Mouse (Mus musculus): ENCODE measurements around the gene Aspscr1. TPM values are rescaled to one million over a fixed set of nuclear protein-coding genes. Genes with fewer than 3 reads are reported as not detected.
A peak's percentile ranks its signal among the peaks of the same experiment; 100 is the strongest.

Gene Aspscr1
- polyA plus RNA-seq, 1 experiment from 2014 or later = 151 TPM

GRCm38 (mm10) chr11:120712771-120713568 is 40.2 kb downstream of the Aspscr1 start:
- Histone ChIP-seq H3K4me1 (peaks cover 57% of the 10 kb centered on the region), H3K36me3 (replicated peaks) (peaks cover 63% of the 10 kb centered on the region), H3K27ac (replicated peaks) (peak overlapping the region; percentile 82), H3K27me3 (replicated peaks; ENCODE audit: low read depth, poor library complexity, severe bottlenecking) (no peaks in the 10 kb centered on the region), H3K9me3 (no peaks in the 10 kb centered on the region), H3K4me3 (peak overlapping the region; percentile 76)
- DNase-seq (ENCODE audit: low spot score) = peak; percentile 85
- 1% methylated on average over 38 of the region's 38 CpGs for WGBS

GRCm38 (mm10) chr11:120713580-120714518 is 41.1 kb downstream of the Aspscr1 start, which contains the start of the genes Cenpx and Lrrc45:
Gene Cenpx, minus strand, starts transcription at chr11:120713738.
Gene Lrrc45, plus strand, starts transcription at chr11:120713925.
- Histone ChIP-seq H3K4me1 (peaks cover 48% of the 10 kb centered on the region), H3K9me3 (no peaks in the 10 kb centered on the region), H3K4me3 (peak within 1 kb of the TSS; percentile 76), H3K27ac (replicated peaks) (peak within 1 kb of the TSS; percentile 82), H3K36me3 (replicated peaks) (peaks cover 64% of the 10 kb centered on the region), H3K27me3 (replicated peaks; ENCODE audit: low read depth, poor library complexity, severe bottlenecking) (no peaks in the 10 kb centered on the region)
- peak; percentile 97 for DNase-seq (ENCODE audit: low spot score)
- 2% methylated on average over 53 of the region's 53 CpGs for WGBS

- peak overlapping the region; percentile 82 for H3K27ac ChIP-seq (replicated peaks)
- no peaks in the 10 kb centered on the region for H3K9me3 ChIP-seq
- 61% methylated on average over 10 of the region's 10 CpGs for WGBS
- H3K4me1 ChIP-seq = peaks cover 41% of the 10 kb centered on the region
- peaks cover 64% of the 10 kb centered on the region for H3K36me3 ChIP-seq (replicated peaks)
- H3K4me3 ChIP-seq = peak overlapping the region; percentile 76
- H3K27me3 ChIP-seq (replicated peaks; ENCODE audit: low read depth, poor library complexity, severe bottlenecking) = no peaks in the 10 kb centered on the region
- DNase-seq (ENCODE audit: low spot score) = no peak
Observed at GRCm38 (mm10) chr11:120714546-120714945, 41.8 kb downstream of the Aspscr1 start.

- 0 out of 2 replicates have a peak, but pooled peaks cover 4% of the 10 kb centered on the region for H3K27me3 ChIP-seq (replicated peaks; ENCODE audit: low read depth, poor library complexity, severe bottlenecking)
- H3K9me3 ChIP-seq = no peaks in the 10 kb centered on the region
- peaks cover 38% of the 10 kb centered on the region for H3K4me1 ChIP-seq
- no peak overlapping the region for H3K27ac ChIP-seq (replicated peaks)
- peak overlapping the region; percentile 76; the same call in 1 of the 2 replicates for H3K4me3 ChIP-seq
- 90% methylated on average over 9 of the region's 9 CpGs for WGBS
- peaks cover 64% of the 10 kb centered on the region for H3K36me3 ChIP-seq (replicated peaks)
- no peak for DNase-seq (ENCODE audit: low spot score)
Observed at GRCm38 (mm10) chr11:120715131-120715530, 42.4 kb downstream of the Aspscr1 start.

- no peak for DNase-seq (ENCODE audit: low spot score)
- Histone ChIP-seq H3K4me1 (peaks cover 39% of the 10 kb centered on the region), H3K27ac (replicated peaks) (no peak overlapping the region), H3K27me3 (replicated peaks; ENCODE audit: low read depth, poor library complexity, severe bottlenecking) (peaks cover 36% of the 10 kb centered on the region), H3K9me3 (no peaks in the 10 kb centered on the region), H3K4me3 (0 out of 2 replicates have a peak overlapping the region, but pooled peaks have one; percentile 3), H3K36me3 (replicated peaks) (peaks cover 51% of the 10 kb centered on the region)
- WGBS = 95% methylated on average over 9 of the region's 9 CpGs
Observed at GRCm38 (mm10) chr11:120719242-120719641, 46.5 kb downstream of the Aspscr1 start.

- Histone ChIP-seq H3K4me1 (peaks cover 32% of the 10 kb centered on the region), H3K27ac (replicated peaks) (no peak overlapping the region), H3K27me3 (replicated peaks; ENCODE audit: low read depth, poor library complexity, severe bottlenecking) (peaks cover 37% of the 10 kb centered on the region), H3K9me3 (no peaks in the 10 kb centered on the region), H3K4me3 (no peak overlapping the region), H3K36me3 (replicated peaks) (peaks cover 51% of the 10 kb centered on the region)
- DNase-seq (ENCODE audit: low spot score) = no peak
- 90% methylated on average over 13 of the region's 13 CpGs for WGBS
Observed at GRCm38 (mm10) chr11:120719841-120720376, 47.1 kb downstream of the Aspscr1 start.

- H3K27me3 ChIP-seq (replicated peaks; ENCODE audit: low read depth, poor library complexity, severe bottlenecking) = peaks cover 41% of the 10 kb centered on the region
- peaks cover 27% of the 10 kb centered on the region for H3K4me1 ChIP-seq
- peaks cover 46% of the 10 kb centered on the region for H3K36me3 ChIP-seq (replicated peaks)
- peak overlapping the region; percentile 75; the same call in 1 of the 2 replicates for H3K27ac ChIP-seq (replicated peaks)
- no peaks in the 10 kb centered on the region for H3K9me3 ChIP-seq
- WGBS = 12% methylated on average over 17 of the region's 17 CpGs
- peak; percentile 92 for DNase-seq (ENCODE audit: low spot score)
- peak overlapping the region; percentile 72 for H3K4me3 ChIP-seq
Observed at GRCm38 (mm10) chr11:120720450-120720849, 47.7 kb downstream of the Aspscr1 start.

GRCm38 (mm10) chr11:120721124-120722066 is 48.6 kb downstream of the Aspscr1 start, which contains the start of gene Rac3:
Gene Rac3, plus strand, starts transcription at chr11:120721470.
- DNase-seq (ENCODE audit: low spot score) = peak; percentile 87
- H3K27ac ChIP-seq (replicated peaks) = peak within 1 kb of the TSS; percentile 75
- peaks cover 29% of the 10 kb centered on the region for H3K4me1 ChIP-seq
- peak within 1 kb of the TSS; percentile 72 for H3K4me3 ChIP-seq
- H3K9me3 ChIP-seq = no peaks in the 10 kb centered on the region
- WGBS = under 1% methylated on average over 90 of the region's 90 CpGs
- H3K27me3 ChIP-seq (replicated peaks; ENCODE audit: low read depth, poor library complexity, severe bottlenecking) = peaks cover 51% of the 10 kb centered on the region
- H3K36me3 ChIP-seq (replicated peaks) = peaks cover 37% of the 10 kb centered on the region

GRCm38 (mm10) chr11:120722067-120722630 is 49.4 kb downstream of the Aspscr1 start:
- Histone ChIP-seq H3K27me3 (replicated peaks; ENCODE audit: low read depth, poor library complexity, severe bottlenecking) (peaks cover 53% of the 10 kb centered on the region), H3K27ac (replicated peaks) (peak overlapping the region; percentile 75), H3K36me3 (replicated peaks) (peaks cover 30% of the 10 kb centered on the region), H3K9me3 (no peaks in the 10 kb centered on the region), H3K4me3 (peak overlapping the region; percentile 72), H3K4me1 (peaks cover 35% of the 10 kb centered on the region)
- no peak for DNase-seq (ENCODE audit: low spot score)
- 20% methylated on average over 21 of the region's 21 CpGs for WGBS

GRCm38 (mm10) chr11:120722761-120723382 is 50.1 kb downstream of the Aspscr1 start:
- 90% methylated on average over 11 of the region's 11 CpGs for WGBS
- no peak overlapping the region for H3K27ac ChIP-seq (replicated peaks)
- no peaks in the 10 kb centered on the region for H3K9me3 ChIP-seq
- H3K27me3 ChIP-seq (replicated peaks; ENCODE audit: low read depth, poor library complexity, severe bottlenecking) = peaks cover 54% of the 10 kb centered on the region
- no peak for DNase-seq (ENCODE audit: low spot score)
- peaks cover 23% of the 10 kb centered on the region for H3K36me3 ChIP-seq (replicated peaks)
- peaks cover 39% of the 10 kb centered on the region for H3K4me1 ChIP-seq
- H3K4me3 ChIP-seq = peak overlapping the region; percentile 72; the same call in 1 of the 2 replicates

GRCm38 (mm10) chr11:120723509-120723908 is 50.7 kb downstream of the Aspscr1 start:
- Histone ChIP-seq H3K27ac (replicated peaks) (no peak overlapping the region), H3K4me3 (no peak overlapping the region), H3K27me3 (replicated peaks; ENCODE audit: low read depth, poor library complexity, severe bottlenecking) (peaks cover 60% of the 10 kb centered on the region), H3K9me3 (no peaks in the 10 kb centered on the region), H3K4me1 (peaks cover 39% of the 10 kb centered on the region), H3K36me3 (replicated peaks) (peaks cover 16% of the 10 kb centered on the region)
- WGBS = 86% methylated on average over 7 of the region's 7 CpGs
- no peak for DNase-seq (ENCODE audit: low spot score)
